Mouse (Mus musculus): ENCODE results near the gene Tekt2.

DNA sequence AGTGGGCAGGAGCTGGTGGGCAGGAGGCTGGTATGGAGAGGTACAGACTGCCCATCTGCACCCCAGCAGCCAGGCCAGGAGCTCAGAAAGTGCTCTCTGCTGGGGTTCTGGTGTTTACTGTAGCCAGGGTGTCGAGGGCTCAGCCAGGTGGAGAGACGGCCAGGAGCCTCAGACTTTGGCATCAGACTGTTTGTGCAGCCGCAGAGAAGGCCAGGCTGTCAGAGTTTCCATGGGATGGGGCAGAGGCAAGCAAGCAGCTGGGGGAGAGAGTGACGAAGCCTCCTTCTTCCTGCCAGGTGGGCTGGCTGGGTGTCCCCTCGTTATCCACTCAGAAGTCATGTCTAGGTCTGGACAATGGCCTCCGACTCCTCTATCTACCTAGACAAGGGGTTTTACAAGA, 30.3 kb downstream of the Tekt2 start:
- TF ChIP-seq CTCF (IDR thresholded peaks at IDR 0.05; ENCODE audit: insufficient read depth, low read depth, low read length): no peak
- TF ChIP-seq POLR2A (IDR thresholded peaks at IDR 0.05; ENCODE audit: insufficient read depth, low read depth, low read length): no peak
